Mouse (Mus musculus) intestine, embryonic 15.5 days (tissue): ENCODE data around the gene Soat1. TPM values are rescaled to one million over a fixed set of nuclear protein-coding genes. Genes with fewer than 3 reads are reported as not detected.
"Not testable (repeated sequence)": the region's sequence is repeated elsewhere in the genome, so short reads cannot be mapped to it uniquely, and the experiment has no call there.

Source experiments
- ATAC-seq: fragments of 200-750 bp; cut with Nextera tagmentation; 2 replicates; pipeline ENCODE4 v1.8.0; 2017; ENCODE audit warnings: moderate TSS enrichment, moderate library complexity
- H3K27ac ChIP-seq: fragments of 300-500 bp; sonication (generic); 2 replicates; pipeline ENCODE4 v1.5.1; 2015; ENCODE audit warnings: mild to moderate bottlenecking, inconsistent platforms
- H3K27me3 ChIP-seq: fragments of 300-500 bp; sonication (generic); replicated peaks from 2 replicates; pipeline ENCODE4 v1.6.1; 2015; ENCODE audit warnings: inconsistent platforms
- H3K36me3 ChIP-seq: fragments of 300-500 bp; sonication (generic); 2 replicates; pipeline ENCODE4 v1.6.1; 2015; ENCODE audit warnings: inconsistent platforms
- H3K4me1 ChIP-seq: fragments of 300-500 bp; sonication (generic); replicated peaks from 2 replicates; pipeline ENCODE4 v1.6.1; 2015; ENCODE audit warnings: inconsistent platforms
- H3K4me2 ChIP-seq: fragments of 300-500 bp; sonication (generic); replicated peaks from 2 replicates; pipeline ENCODE4 v1.6.1; 2015; ENCODE audit warnings: mild to moderate bottlenecking, inconsistent platforms
- H3K4me3 ChIP-seq: fragments of 300-500 bp; sonication (generic); replicated peaks from 2 replicates; pipeline ENCODE4 v1.5.1; 2015; ENCODE audit warnings: inconsistent platforms
- H3K9ac ChIP-seq: fragments of 300-500 bp; sonication (generic); 2 replicates; pipeline ENCODE4 v1.6.1; 2015; ENCODE audit warnings: inconsistent platforms
- H3K9me3 ChIP-seq: fragments of 300-500 bp; sonication (generic); 2 replicates; pipeline ENCODE4 v1.6.1; 2016; ENCODE audit warnings: inconsistent platforms
- WGBS: fragments of 180-500 bp; shearing (Covaris S2); methylation state at CpG from one replicate; pipeline ENCODE4 v1.1.7; 2015; 5-methylcytosine and 5-hydroxymethylcytosine counted together
- polyA plus RNA-seq: library from polyadenylated mRNA; unstranded; fragments of >200 nt; fragmentation: Nextera tagmentation; extraction: Ambion mirVana; gene quantifications from 2 replicates; pipeline ENCODE4 v1.2.1, GENCODE M21; 2015

Soat1 gene
- 78.4 and 88.6 TPM in 2 replicates for polyA plus RNA-seq

GRCm38 (mm10) chr1:156473961-156474503, at the start of gene Soat1:
Gene Soat1 (minus strand): TSS chr1:156474331.
- peak within 1 kb of the TSS; percentile 84 for H3K27ac ChIP-seq
- peak within 1 kb of the TSS; percentile 85 for H3K9ac ChIP-seq
- no peaks in the 10 kb centered on the region for H3K27me3 ChIP-seq
- under 1% methylated on average over 44 of the region's 46 CpGs for WGBS
- H3K4me1 ChIP-seq, result peaks cover 9% of the 10 kb centered on the region; the same call in 1 of the 2 replicates
- H3K9me3 ChIP-seq, result no peaks in the 10 kb centered on the region
- H3K36me3 ChIP-seq, result no peaks in the 10 kb centered on the region
- ATAC-seq, result peak; percentile 90
- peak within 1 kb of the TSS; percentile 71 for H3K4me2 ChIP-seq
- H3K4me3 ChIP-seq, result peak within 1 kb of the TSS; percentile 90

- not testable (repeated sequence) for H3K4me2 ChIP-seq, H3K4me3 ChIP-seq, H3K27me3 ChIP-seq, H3K9me3 ChIP-seq, H3K27ac ChIP-seq, H3K36me3 ChIP-seq, H3K9ac ChIP-seq, H3K4me1 ChIP-seq
- peak; percentile 63; the same call in 1 of the 2 replicates for ATAC-seq
- WGBS, result 93% methylated on average over 22 of the region's 22 CpGs
These were observed 49.7 kb upstream of the Soat1 start, which contains the start of gene Gm10031 for GRCm38 (mm10) chr1:156523842-156524241. Gene Gm10031 (plus strand): TSS chr1:156524012.

GRCm38 (mm10) chr1:156521796-156522517, 47.8 kb upstream of the Soat1 start:
- peak; percentile 87 for ATAC-seq
- 59% methylated on average over 15 of the region's 15 CpGs for WGBS
- Histone ChIP-seq H3K27me3 (no peaks in the 10 kb centered on the region), H3K4me3 (no peak overlapping the region), H3K27ac (peak overlapping the region; percentile 71), H3K36me3 (no peaks in the 10 kb centered on the region), H3K9me3 (no peaks in the 10 kb centered on the region), H3K4me1 (no peaks in the 10 kb centered on the region), H3K4me2 (peak overlapping the region; percentile 40), H3K9ac (no peak overlapping the region)

- ATAC-seq, result no peak
- no peak overlapping the region for H3K4me2 ChIP-seq
- H3K9ac ChIP-seq, result no peak overlapping the region
- no peaks in the 10 kb centered on the region for H3K9me3 ChIP-seq
- no peak overlapping the region for H3K27ac ChIP-seq
- no peaks in the 10 kb centered on the region for H3K4me1 ChIP-seq
- H3K36me3 ChIP-seq, result no peaks in the 10 kb centered on the region
- H3K27me3 ChIP-seq, result no peaks in the 10 kb centered on the region
- 63% methylated on average over 3 of the region's 3 CpGs for WGBS
- no peak overlapping the region for H3K4me3 ChIP-seq
These were observed 46.1 kb upstream of the Soat1 start for GRCm38 (mm10) chr1:156520136-156520780.

- H3K9me3 ChIP-seq, result no peaks in the 10 kb centered on the region
- H3K4me3 ChIP-seq, result no peak overlapping the region
- H3K27me3 ChIP-seq, result no peaks in the 10 kb centered on the region
- 85% methylated on average over 3 of the region's 3 CpGs for WGBS
- H3K4me2 ChIP-seq, result no peak overlapping the region
- H3K9ac ChIP-seq, result no peak overlapping the region
- ATAC-seq, result no peak
- no peak overlapping the region for H3K27ac ChIP-seq
- no peaks in the 10 kb centered on the region for H3K36me3 ChIP-seq
- H3K4me1 ChIP-seq, result no peaks in the 10 kb centered on the region
These were observed 33.6 kb upstream of the Soat1 start for GRCm38 (mm10) chr1:156507753-156508152.

- Histone ChIP-seq H3K36me3 (no peaks in the 10 kb centered on the region), H3K27me3 (no peaks in the 10 kb centered on the region), H3K9me3 (no peaks in the 10 kb centered on the region), H3K4me3 (no peak overlapping the region), H3K27ac (no peak overlapping the region), H3K4me1 (no peaks in the 10 kb centered on the region), H3K4me2 (no peak overlapping the region), H3K9ac (no peak overlapping the region)
- no peak for ATAC-seq
- WGBS, result 73% methylated on average over 2 of the region's 2 CpGs
These were observed 31.8 kb upstream of the Soat1 start for GRCm38 (mm10) chr1:156505901-156506300.

- WGBS, result 78% methylated on average over 5 of the region's 5 CpGs
- no peak overlapping the region for H3K4me2 ChIP-seq
- no peak overlapping the region for H3K9ac ChIP-seq
- H3K36me3 ChIP-seq, result no peaks in the 10 kb centered on the region
- no peaks in the 10 kb centered on the region for H3K4me1 ChIP-seq
- no peak overlapping the region for H3K27ac ChIP-seq
- no peaks in the 10 kb centered on the region for H3K9me3 ChIP-seq
- no peaks in the 10 kb centered on the region for H3K27me3 ChIP-seq
- H3K4me3 ChIP-seq, result no peak overlapping the region
- ATAC-seq, result no peak
These were observed 30.9 kb upstream of the Soat1 start for GRCm38 (mm10) chr1:156504945-156505523.

- no peak overlapping the region for H3K4me2 ChIP-seq
- 62% methylated on average over 5 of the region's 5 CpGs for whole genome bisulfite sequencing
- H3K9ac ChIP-seq, result no peak overlapping the region
- no peak overlapping the region for H3K27ac ChIP-seq
- no peaks in the 10 kb centered on the region for H3K27me3 ChIP-seq
- no peaks in the 10 kb centered on the region for H3K4me1 ChIP-seq
- H3K36me3 ChIP-seq, result no peaks in the 10 kb centered on the region
- no peaks in the 10 kb centered on the region for H3K9me3 ChIP-seq
- no peak for ATAC-seq
- H3K4me3 ChIP-seq, result no peak overlapping the region
These were observed 22.8 kb upstream of the Soat1 start for GRCm38 (mm10) chr1:156496910-156497309.

- Histone ChIP-seq H3K4me2 (no peak overlapping the region), H3K9ac (no peak overlapping the region), H3K4me1 (no peaks in the 10 kb centered on the region), H3K4me3 (no peak overlapping the region), H3K27ac (no peak overlapping the region), H3K36me3 (no peaks in the 10 kb centered on the region), H3K9me3 (no peaks in the 10 kb centered on the region), H3K27me3 (no peaks in the 10 kb centered on the region)
- 80% methylated on average over 8 of the region's 8 CpGs for WGBS
- no peak for ATAC-seq
These were observed 20.9 kb upstream of the Soat1 start for GRCm38 (mm10) chr1:156495025-156495424.

GRCm38 (mm10) chr1:156491226-156491796, 17.2 kb upstream of the Soat1 start:
- no peaks in the 10 kb centered on the region for H3K27me3 ChIP-seq
- no peaks in the 10 kb centered on the region for H3K4me1 ChIP-seq
- no peak overlapping the region for H3K4me2 ChIP-seq
- no peak overlapping the region for H3K27ac ChIP-seq
- 71% methylated on average over 4 of the region's 4 CpGs for WGBS
- H3K36me3 ChIP-seq, result no peaks in the 10 kb centered on the region
- no peaks in the 10 kb centered on the region for H3K9me3 ChIP-seq
- no peak for ATAC-seq
- no peak overlapping the region for H3K4me3 ChIP-seq
- no peak overlapping the region for H3K9ac ChIP-seq

GRCm38 (mm10) chr1:156488031-156488430, 13.9 kb upstream of the Soat1 start:
- no peak overlapping the region for H3K4me2 ChIP-seq
- no peak overlapping the region for H3K4me3 ChIP-seq
- WGBS, result 64% methylated on average over 5 of the region's 5 CpGs
- no peaks in the 10 kb centered on the region for H3K36me3 ChIP-seq
- ATAC-seq, result no peak
- H3K9me3 ChIP-seq, result no peaks in the 10 kb centered on the region
- H3K27ac ChIP-seq, result no peak overlapping the region
- H3K4me1 ChIP-seq, result no peaks in the 10 kb centered on the region
- H3K27me3 ChIP-seq, result no peaks in the 10 kb centered on the region
- no peak overlapping the region for H3K9ac ChIP-seq

- H3K4me2 ChIP-seq, result no peak overlapping the region
- 94% methylated on average over 7 of the region's 7 CpGs for WGBS
- no peaks in the 10 kb centered on the region for H3K36me3 ChIP-seq
- no peaks in the 10 kb centered on the region for H3K9me3 ChIP-seq
- no peak overlapping the region for H3K4me3 ChIP-seq
- no peak overlapping the region for H3K9ac ChIP-seq
- H3K27ac ChIP-seq, result no peak overlapping the region
- H3K4me1 ChIP-seq, result no peaks in the 10 kb centered on the region
- H3K27me3 ChIP-seq, result no peaks in the 10 kb centered on the region
- no peak for ATAC-seq
These were observed 13.4 kb upstream of the Soat1 start for GRCm38 (mm10) chr1:156487498-156487897.
